Mouse (Mus musculus) lung, embryonic 15.5 days (tissue): Measurements from ENCODE around the gene Lypd6b. TPM values are rescaled to one million over a fixed set of nuclear protein-coding genes. Genes with fewer than 3 reads are reported as not detected.

Source experiments
- ATAC-seq: fragments of 200-750 bp; cut with Nextera tagmentation; 2 replicates; pipeline ENCODE4 v1.8.0; 2017; ENCODE audit warnings: moderate number of reproducible peaks, borderline replicate concordance; ENCODE audit not compliant: low FRiP score, low TSS enrichment; ENCODE audit errors: extremely low read depth
- H3K27ac ChIP-seq: fragments of 300-500 bp; sonication (generic); 2 replicates; pipeline ENCODE4 v1.5.1; 2015; ENCODE audit warnings: moderate library complexity, mild to moderate bottlenecking, inconsistent platforms
- H3K27me3 ChIP-seq: fragments of 300-500 bp; sonication (generic); 2 replicates; pipeline ENCODE4 v1.6.1; 2015; ENCODE audit warnings: inconsistent platforms
- H3K36me3 ChIP-seq: fragments of 300-500 bp; sonication (generic); 2 replicates; pipeline ENCODE4 v1.6.1; 2015; ENCODE audit warnings: inconsistent platforms
- H3K4me1 ChIP-seq: fragments of 300-500 bp; sonication (generic); 2 replicates; pipeline ENCODE4 v1.6.1; 2015; ENCODE audit warnings: inconsistent platforms
- H3K4me2 ChIP-seq: fragments of 300-500 bp; sonication (generic); 2 replicates; pipeline ENCODE4 v1.6.1; 2015; ENCODE audit warnings: inconsistent platforms, mild to moderate bottlenecking, moderate library complexity
- H3K4me3 ChIP-seq: fragments of 300-500 bp; sonication (generic); 2 replicates; pipeline ENCODE4 v1.5.1; 2015; ENCODE audit warnings: mild to moderate bottlenecking, inconsistent platforms
- H3K9ac ChIP-seq: fragments of 300-500 bp; sonication (generic); 2 replicates; pipeline ENCODE4 v1.6.1; 2015; ENCODE audit warnings: inconsistent platforms
- H3K9me3 ChIP-seq: fragments of 300-500 bp; sonication (generic); 2 replicates; pipeline ENCODE4 v1.6.1; 2016; ENCODE audit warnings: inconsistent platforms
- WGBS: fragments of 180-500 bp; shearing (Covaris S2); methylation state at CpG from one replicate; pipeline ENCODE4 v1.1.7; 2015; 5-methylcytosine and 5-hydroxymethylcytosine counted together
- polyA plus RNA-seq: library from polyadenylated mRNA; unstranded; fragments of >200 nt; fragmentation: Nextera tagmentation; extraction: Ambion mirVana; gene quantifications from 2 replicates; pipeline ENCODE4 v1.2.1, GENCODE M21; 2015

Lypd6b gene
- polyA plus RNA-seq, 1 experiment from 2014 or later: 2.5 TPM

DNA sequence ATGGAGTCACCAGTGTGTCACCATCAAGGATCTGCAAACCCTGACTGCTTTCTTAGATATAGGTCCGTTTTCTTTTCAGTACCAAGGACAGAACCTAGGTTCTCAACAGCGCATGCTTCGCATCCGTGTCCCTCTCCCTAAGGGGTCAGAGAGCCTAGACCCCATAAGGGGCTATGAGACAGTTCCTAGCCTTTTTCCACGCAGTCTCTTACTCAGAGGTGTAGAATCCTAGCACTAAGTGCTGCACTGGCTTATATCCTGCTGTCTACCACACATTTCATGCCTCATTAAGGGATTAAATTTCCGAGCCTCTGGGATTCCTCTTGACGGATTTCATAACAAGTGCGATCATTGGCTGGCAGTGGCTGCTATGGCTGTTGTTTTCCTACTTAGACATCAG is 134.5 kb downstream of the Lypd6b start:
- WGBS: 46% methylated on average over 8 of the region's 8 CpGs
- Histone ChIP-seq H3K4me2 (no peak overlapping the region), H3K4me1 (no peaks in the 10 kb centered on the region), H3K27me3 (no peaks in the 10 kb centered on the region), H3K9ac (no peak overlapping the region), H3K4me3 (no peak overlapping the region), H3K36me3 (no peaks in the 10 kb centered on the region), H3K9me3 (no peaks in the 10 kb centered on the region), H3K27ac (no peak overlapping the region)
- no peak for ATAC-seq

DNA sequence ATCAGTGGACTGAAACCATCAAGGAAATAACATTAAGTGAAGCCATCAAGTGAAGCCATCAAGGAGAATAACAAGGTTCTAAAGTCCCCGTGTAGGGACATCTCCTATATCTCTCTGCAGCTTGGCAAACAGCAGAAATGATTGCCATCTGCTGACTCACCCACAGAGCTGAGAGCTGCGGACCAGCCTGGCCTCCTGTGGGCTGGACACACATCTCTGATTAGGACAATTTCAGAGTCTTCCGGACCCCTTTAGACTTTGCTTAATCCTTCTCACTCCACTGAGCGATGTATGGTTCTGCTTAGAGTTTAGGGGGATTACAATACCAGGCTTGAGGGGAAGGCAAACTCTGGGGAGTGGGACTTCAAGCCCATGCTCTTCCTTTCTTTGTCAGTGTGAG is 135.3 kb downstream of the Lypd6b start:
- WGBS: 75% methylated on average over 4 of the region's 4 CpGs
- H3K9me3 ChIP-seq: no peaks in the 10 kb centered on the region
- no peaks in the 10 kb centered on the region for H3K36me3 ChIP-seq
- H3K27ac ChIP-seq: no peak overlapping the region
- H3K4me2 ChIP-seq: no peak overlapping the region
- no peak for ATAC-seq
- H3K4me1 ChIP-seq: no peaks in the 10 kb centered on the region
- no peaks in the 10 kb centered on the region for H3K27me3 ChIP-seq
- no peak overlapping the region for H3K9ac ChIP-seq
- H3K4me3 ChIP-seq: no peak overlapping the region

DNA sequence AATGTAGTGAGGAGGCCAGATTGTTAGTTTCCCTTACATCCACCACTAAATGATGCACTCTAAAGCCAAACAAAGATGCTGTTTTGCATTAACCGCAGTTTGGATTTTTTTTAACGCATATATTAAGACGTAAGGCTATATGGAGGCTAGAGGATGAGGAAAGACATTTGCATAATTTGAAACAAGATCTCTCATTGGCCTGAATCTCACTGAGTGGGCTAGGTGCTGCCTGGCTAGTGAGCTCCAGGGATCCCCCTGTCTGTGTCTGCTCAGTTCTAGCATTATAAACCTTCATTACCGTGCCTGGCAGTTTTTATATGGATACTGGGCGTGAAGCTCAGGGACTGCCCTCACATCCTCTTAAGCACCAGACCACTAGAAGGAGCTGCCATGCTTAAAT is 138.7 kb downstream of the Lypd6b start:
- ATAC-seq: no peak
- 78% methylated on average over 5 of the region's 5 CpGs for WGBS
- no peak overlapping the region for H3K9ac ChIP-seq
- no peaks in the 10 kb centered on the region for H3K9me3 ChIP-seq
- no peak overlapping the region for H3K27ac ChIP-seq
- H3K36me3 ChIP-seq: no peaks in the 10 kb centered on the region
- H3K4me1 ChIP-seq: no peaks in the 10 kb centered on the region
- H3K4me2 ChIP-seq: no peak overlapping the region
- H3K4me3 ChIP-seq: no peak overlapping the region
- H3K27me3 ChIP-seq: no peaks in the 10 kb centered on the region

- H3K36me3 ChIP-seq: no peaks in the 10 kb centered on the region
- H3K4me2 ChIP-seq: no peak overlapping the region
- H3K27ac ChIP-seq: no peak overlapping the region
- WGBS: 54% methylated on average over 1 of the region's 1 CpGs
- no peaks in the 10 kb centered on the region for H3K27me3 ChIP-seq
- H3K9me3 ChIP-seq: no peaks in the 10 kb centered on the region
- no peak overlapping the region for H3K9ac ChIP-seq
- H3K4me3 ChIP-seq: no peak overlapping the region
- no peak for ATAC-seq
- H3K4me1 ChIP-seq: no peaks in the 10 kb centered on the region
Observed at GRCm38 (mm10) chr2:49927362-49927761, 139.9 kb downstream of the Lypd6b start.

DNA sequence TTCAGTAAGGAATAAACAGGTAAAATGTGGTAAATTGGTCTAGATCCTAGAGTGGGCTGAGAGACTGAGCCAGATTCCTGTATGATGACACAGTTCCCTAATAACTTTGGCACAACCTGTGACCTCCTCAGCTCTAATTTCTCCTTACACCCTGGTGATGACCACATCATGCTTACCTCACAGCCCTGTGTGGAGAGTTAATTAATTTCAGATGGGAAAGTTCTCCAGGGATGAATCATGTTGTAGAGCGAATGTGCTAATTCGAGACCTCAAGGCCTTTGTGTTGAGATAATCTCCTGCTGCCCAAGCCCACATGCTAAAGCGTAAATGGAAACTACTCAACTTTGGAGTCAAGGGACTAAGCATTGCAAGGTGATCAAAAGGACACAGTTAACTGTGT is 142.4 kb downstream of the Lypd6b start:
- 90% methylated on average over 3 of the region's 3 CpGs for WGBS
- H3K9me3 ChIP-seq: no peaks in the 10 kb centered on the region
- no peak overlapping the region for H3K4me2 ChIP-seq
- H3K27ac ChIP-seq: no peak overlapping the region
- no peak for ATAC-seq
- H3K4me1 ChIP-seq: no peaks in the 10 kb centered on the region
- no peaks in the 10 kb centered on the region for H3K27me3 ChIP-seq
- no peak overlapping the region for H3K4me3 ChIP-seq
- H3K9ac ChIP-seq: no peak overlapping the region
- H3K36me3 ChIP-seq: no peaks in the 10 kb centered on the region

DNA sequence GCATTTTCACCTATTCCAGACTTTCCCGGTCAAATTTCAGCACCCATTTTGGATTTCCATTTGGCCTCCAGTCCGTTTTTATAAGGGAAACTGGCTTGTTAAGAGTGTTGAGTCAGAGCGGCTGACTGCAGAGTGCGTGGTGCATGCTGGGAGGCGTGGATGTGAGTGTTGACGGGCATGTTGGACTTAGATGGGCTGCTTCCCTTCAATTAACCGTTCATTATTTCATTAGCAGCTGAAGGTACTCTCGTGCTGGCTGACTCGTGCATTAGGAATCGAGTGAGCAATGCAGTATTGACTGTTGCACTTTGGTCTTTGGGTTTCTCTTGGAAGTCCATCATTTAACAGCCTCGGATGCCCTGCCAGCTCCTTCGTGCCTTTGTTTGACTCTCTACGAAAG is 150.1 kb downstream of the Lypd6b start:
- no peaks in the 10 kb centered on the region for H3K4me1 ChIP-seq
- no peaks in the 10 kb centered on the region for H3K27me3 ChIP-seq
- WGBS: 48% methylated on average over 13 of the region's 13 CpGs
- no peak for ATAC-seq
- H3K4me2 ChIP-seq: no peak overlapping the region
- H3K27ac ChIP-seq: no peak overlapping the region
- no peaks in the 10 kb centered on the region for H3K36me3 ChIP-seq
- no peak overlapping the region for H3K9ac ChIP-seq
- H3K9me3 ChIP-seq: no peaks in the 10 kb centered on the region
- H3K4me3 ChIP-seq: no peak overlapping the region

- H3K27ac ChIP-seq: no peak overlapping the region
- no peaks in the 10 kb centered on the region for H3K9me3 ChIP-seq
- WGBS: 57% methylated on average over 8 of the region's 8 CpGs
- H3K4me2 ChIP-seq: no peak overlapping the region
- H3K9ac ChIP-seq: no peak overlapping the region
- H3K36me3 ChIP-seq: no peaks in the 10 kb centered on the region
- H3K27me3 ChIP-seq: no peaks in the 10 kb centered on the region
- ATAC-seq: no peak
- H3K4me3 ChIP-seq: no peak overlapping the region
- no peaks in the 10 kb centered on the region for H3K4me1 ChIP-seq
Observed at GRCm38 (mm10) chr2:49938246-49938645, 150.8 kb downstream of the Lypd6b start.

GRCm38 (mm10) chr2:49940372-49940771 is 152.9 kb downstream of the Lypd6b start:
- Histone ChIP-seq H3K4me3 (no peak overlapping the region), H3K4me1 (no peaks in the 10 kb centered on the region), H3K36me3 (no peaks in the 10 kb centered on the region), H3K9me3 (no peaks in the 10 kb centered on the region), H3K4me2 (no peak overlapping the region), H3K27me3 (no peaks in the 10 kb centered on the region), H3K9ac (no peak overlapping the region), H3K27ac (no peak overlapping the region)
- WGBS: 67% methylated on average over 6 of the region's 6 CpGs
- no peak for ATAC-seq

DNA sequence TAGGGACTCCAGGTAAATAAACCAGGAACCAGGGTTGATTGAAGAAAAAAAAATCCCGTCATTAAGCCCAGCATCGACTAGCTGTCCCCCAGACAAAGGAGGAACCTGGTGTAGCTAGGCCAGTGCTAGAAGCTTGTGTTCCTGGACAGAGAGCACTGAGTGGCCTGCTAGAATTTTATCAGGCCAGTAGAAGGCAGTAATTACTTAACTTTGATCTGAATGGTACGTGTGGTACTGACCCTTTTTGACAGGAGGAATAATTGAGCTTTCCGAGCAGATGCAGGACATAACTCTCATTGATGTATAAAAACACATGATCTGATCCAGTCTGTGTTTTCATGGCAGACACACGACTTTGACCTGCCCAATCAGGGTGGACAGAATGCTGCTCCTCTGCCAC is 154.6 kb downstream of the Lypd6b start:
- no peak overlapping the region for H3K4me2 ChIP-seq
- no peak overlapping the region for H3K27ac ChIP-seq
- H3K4me3 ChIP-seq: no peak overlapping the region
- no peak for ATAC-seq
- no peaks in the 10 kb centered on the region for H3K9me3 ChIP-seq
- no peak overlapping the region for H3K9ac ChIP-seq
- H3K27me3 ChIP-seq: no peaks in the 10 kb centered on the region
- no peaks in the 10 kb centered on the region for H3K4me1 ChIP-seq
- no peaks in the 10 kb centered on the region for H3K36me3 ChIP-seq
- WGBS: 44% methylated on average over 5 of the region's 5 CpGs

DNA sequence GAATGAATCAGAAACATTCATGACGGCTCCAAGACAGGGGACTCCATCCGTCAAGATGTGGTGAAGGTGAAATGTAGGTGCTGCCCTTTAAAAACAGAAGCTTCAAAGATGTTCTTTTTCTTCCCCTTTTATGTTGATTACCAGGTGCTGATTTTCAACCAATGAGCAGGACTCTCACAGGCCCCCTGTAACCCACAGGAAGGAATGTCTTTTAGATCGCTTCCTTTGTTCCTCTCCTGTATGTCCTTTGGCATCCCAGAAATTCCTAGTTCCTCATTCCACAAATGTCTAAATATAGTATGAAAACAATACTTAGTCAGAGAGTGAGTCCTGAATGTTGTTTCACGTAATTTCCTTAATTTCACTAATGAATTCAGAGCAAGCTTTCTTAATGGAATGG is 164.2 kb downstream of the Lypd6b start:
- no peak overlapping the region for H3K27ac ChIP-seq
- no peaks in the 10 kb centered on the region for H3K36me3 ChIP-seq
- WGBS: 57% methylated on average over 4 of the region's 4 CpGs

GRCm38 (mm10) chr2:49952632-49953293 is 165.3 kb downstream of the Lypd6b start:
- ATAC-seq: no peak
- Histone ChIP-seq H3K36me3 (no peaks in the 10 kb centered on the region), H3K9ac (no peak overlapping the region), H3K27ac (no peak overlapping the region), H3K4me3 (no peak overlapping the region), H3K4me1 (no peaks in the 10 kb centered on the region), H3K9me3 (no peaks in the 10 kb centered on the region), H3K4me2 (no peak overlapping the region), H3K27me3 (no peaks in the 10 kb centered on the region)
- 62% methylated on average over 6 of the region's 6 CpGs for WGBS

More for the DNA sequence above, 164.2 kb downstream of the Lypd6b start:
- Histone ChIP-seq H3K9ac (no peak overlapping the region), H3K9me3 (no peaks in the 10 kb centered on the region), H3K27me3 (no peaks in the 10 kb centered on the region), H3K4me2 (no peak overlapping the region), H3K4me3 (no peak overlapping the region), H3K4me1 (no peaks in the 10 kb centered on the region)
- no peak for ATAC-seq

DNA sequence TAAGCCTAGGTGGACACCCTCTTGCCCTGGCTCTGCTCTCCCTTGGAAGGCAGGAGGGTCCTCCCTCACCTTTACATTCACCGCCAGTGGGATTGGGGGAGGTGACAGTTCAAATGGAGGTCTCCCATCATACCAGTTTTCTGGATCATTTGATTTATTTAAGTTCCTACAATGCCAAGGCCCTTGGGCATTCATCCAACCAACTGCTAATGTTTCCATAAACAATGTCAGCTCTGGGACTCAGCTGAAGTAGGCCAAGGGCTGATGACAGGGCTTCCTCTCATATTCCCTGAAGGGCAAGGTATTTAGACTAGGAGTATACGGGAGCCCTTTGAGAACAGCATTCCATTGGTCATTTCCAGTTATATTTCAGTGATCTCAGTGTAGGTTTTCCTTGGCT is 170.0 kb downstream of the Lypd6b start:
- no peaks in the 10 kb centered on the region for H3K36me3 ChIP-seq
- H3K4me2 ChIP-seq: no peak overlapping the region
- H3K9me3 ChIP-seq: no peaks in the 10 kb centered on the region
- H3K27me3 ChIP-seq: no peaks in the 10 kb centered on the region
- H3K9ac ChIP-seq: no peak overlapping the region
- 50% methylated on average over 2 of the region's 2 CpGs for WGBS
- H3K4me3 ChIP-seq: no peak overlapping the region
- H3K27ac ChIP-seq: no peak overlapping the region
- ATAC-seq: no peak
- no peaks in the 10 kb centered on the region for H3K4me1 ChIP-seq

- ATAC-seq: no peak
- no peaks in the 10 kb centered on the region for H3K27me3 ChIP-seq
- H3K9ac ChIP-seq: no peak overlapping the region
- WGBS: 86% methylated on average over 2 of the region's 2 CpGs
- H3K4me2 ChIP-seq: no peak overlapping the region
- H3K36me3 ChIP-seq: no peaks in the 10 kb centered on the region
- H3K4me1 ChIP-seq: no peaks in the 10 kb centered on the region
- no peak overlapping the region for H3K27ac ChIP-seq
- H3K9me3 ChIP-seq: no peaks in the 10 kb centered on the region
- no peak overlapping the region for H3K4me3 ChIP-seq
Observed at GRCm38 (mm10) chr2:49961991-49962390, 174.5 kb downstream of the Lypd6b start.
